Mouse (Mus musculus) liver, embryonic 13.5 days (tissue): Measurements from ENCODE around the gene Mmadhc. TPM values are rescaled to one million over a fixed set of nuclear protein-coding genes. Genes with fewer than 3 reads are reported as not detected.

Source experiments
- ATAC-seq: fragments of 200-750 bp; cut with Nextera tagmentation; 2 replicates; pipeline ENCODE4 v1.8.0; 2017; ENCODE audit warnings: low read depth, mild to moderate bottlenecking, moderate number of reproducible peaks, moderate library complexity
- DNase-seq: peaks from one replicate; pipeline ENCODE4 v3.0.0; 2022
- H3K27ac ChIP-seq: fragments of 300-500 bp; sonication (generic); 2 replicates; pipeline ENCODE4 v1.5.1; 2015; ENCODE audit warnings: moderate library complexity, mild to moderate bottlenecking, inconsistent platforms
- H3K27me3 ChIP-seq: fragments of 300-500 bp; sonication (generic); 2 replicates; pipeline ENCODE4 v1.6.1; 2015; ENCODE audit warnings: mild to moderate bottlenecking, inconsistent platforms
- H3K36me3 ChIP-seq: fragments of 300-500 bp; sonication (generic); 2 replicates; pipeline ENCODE4 v1.6.1; 2015; ENCODE audit warnings: mild to moderate bottlenecking, inconsistent platforms
- H3K4me1 ChIP-seq: fragments of 300-500 bp; sonication (generic); replicated peaks from 2 replicates; pipeline ENCODE4 v1.6.1; 2015; ENCODE audit warnings: inconsistent platforms
- H3K4me2 ChIP-seq: fragments of 300-500 bp; sonication (generic); 2 replicates; pipeline ENCODE4 v1.6.1; 2015; ENCODE audit warnings: inconsistent platforms, mild to moderate bottlenecking, moderate library complexity
- H3K4me3 ChIP-seq: fragments of 300-500 bp; sonication (generic); replicated peaks from 2 replicates; pipeline ENCODE4 v1.5.1; 2015; ENCODE audit warnings: mild to moderate bottlenecking, inconsistent platforms
- H3K9ac ChIP-seq: fragments of 300-500 bp; sonication (generic); 2 replicates; pipeline ENCODE4 v1.6.1; 2015; ENCODE audit warnings: mild to moderate bottlenecking, inconsistent platforms
- H3K9me3 ChIP-seq: fragments of 300-500 bp; sonication (generic); replicated peaks from 2 replicates; pipeline ENCODE4 v1.6.1; 2016; ENCODE audit warnings: inconsistent platforms
- WGBS: fragments of 180-500 bp; shearing (Covaris S2); methylation state at CpG from one replicate; pipeline ENCODE4 v1.1.7; 2015; ENCODE audit not compliant: insufficient replicate concordance; 5-methylcytosine and 5-hydroxymethylcytosine counted together
- polyA plus RNA-seq: library from polyadenylated mRNA; unstranded; fragments of >200 nt; fragmentation: Nextera tagmentation; extraction: Ambion mirVana; gene quantifications from 2 replicates; pipeline ENCODE4 v1.2.1, GENCODE M21; 2015

The Mmadhc gene
- polyA plus RNA-seq, 1 experiment from 2014 or later: 97.8 TPM

DNA sequence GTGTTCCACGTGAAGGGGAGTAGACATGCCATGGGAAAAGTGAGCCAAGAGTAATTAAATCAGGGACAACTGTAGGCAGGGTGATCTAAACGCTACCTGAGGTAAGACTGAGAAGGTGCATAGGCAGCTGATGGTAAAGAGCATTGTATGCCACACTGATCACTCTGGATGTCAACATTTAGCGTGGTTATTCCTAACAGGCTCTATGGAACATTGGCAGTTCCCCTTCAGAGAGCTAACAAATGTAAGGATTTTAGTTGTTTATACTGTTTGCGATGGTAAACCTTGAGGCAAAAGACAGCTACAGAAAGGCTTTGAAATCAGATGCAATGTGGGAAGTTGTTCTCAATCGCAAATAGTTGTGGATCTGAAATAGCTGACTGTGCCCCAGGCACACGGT is 32.5 kb downstream of the Mmadhc start:
- ATAC-seq: no peak
- 58% methylated on average over 6 of the region's 6 CpGs for WGBS
- DNase-seq: no peak
- Histone ChIP-seq H3K4me3 (no peak overlapping the region), H3K27ac (no peak overlapping the region), H3K9ac (no peak overlapping the region), H3K4me1 (no peaks in the 10 kb centered on the region), H3K36me3 (no peaks in the 10 kb centered on the region), H3K9me3 (no peaks in the 10 kb centered on the region), H3K4me2 (no peak overlapping the region), H3K27me3 (no peaks in the 10 kb centered on the region)

- Histone ChIP-seq H3K9ac (no peak overlapping the region), H3K4me3 (no peak overlapping the region), H3K36me3 (no peaks in the 10 kb centered on the region), H3K27ac (no peak overlapping the region), H3K9me3 (no peaks in the 10 kb centered on the region), H3K27me3 (no peaks in the 10 kb centered on the region), H3K4me2 (no peak overlapping the region), H3K4me1 (no peaks in the 10 kb centered on the region)
- 55% methylated on average over 5 of the region's 5 CpGs for WGBS
- ATAC-seq (no peak), DNase-seq (no peak)
These were observed 41.6 kb downstream of the Mmadhc start for GRCm38 (mm10) chr2:50254955-50255354.

- no peak overlapping the region for H3K4me3 ChIP-seq
- H3K9ac ChIP-seq: no peak overlapping the region
- H3K4me2 ChIP-seq: no peak overlapping the region
- DNase-seq: no peak
- no peaks in the 10 kb centered on the region for H3K36me3 ChIP-seq
- no peak overlapping the region for H3K27ac ChIP-seq
- H3K9me3 ChIP-seq: no peaks in the 10 kb centered on the region
- ATAC-seq: no peak
- no peaks in the 10 kb centered on the region for H3K27me3 ChIP-seq
- 45% methylated on average over 3 of the region's 3 CpGs for WGBS
- no peaks in the 10 kb centered on the region for H3K4me1 ChIP-seq
These were observed 48.0 kb downstream of the Mmadhc start for GRCm38 (mm10) chr2:50248551-50248950.

DNA sequence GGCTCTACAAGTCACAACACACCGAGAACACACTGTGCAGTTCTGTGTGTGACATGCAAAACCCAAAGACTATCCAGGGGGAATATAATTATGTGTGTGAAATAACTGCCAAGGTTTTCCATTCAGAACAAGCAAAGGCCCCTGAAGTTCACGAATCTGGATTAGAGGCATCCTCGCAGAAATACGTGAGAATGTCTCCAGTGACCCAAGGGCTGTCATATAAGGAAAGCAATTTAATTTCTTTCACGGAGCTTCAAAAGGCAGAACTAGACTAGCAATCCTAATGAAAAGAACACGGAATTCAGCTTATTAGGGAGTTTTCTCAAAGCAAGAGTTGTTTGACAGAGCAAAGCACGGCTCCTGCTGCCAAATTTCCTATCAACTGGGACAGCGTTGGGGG is 63.1 kb downstream of the Mmadhc start:
- Histone ChIP-seq H3K27me3 (no peaks in the 10 kb centered on the region), H3K4me3 (no peak overlapping the region), H3K9ac (no peak overlapping the region), H3K9me3 (no peaks in the 10 kb centered on the region; the same call in 1 of the 2 replicates), H3K4me1 (no peaks in the 10 kb centered on the region), H3K27ac (no peak overlapping the region), H3K4me2 (no peak overlapping the region), H3K36me3 (no peaks in the 10 kb centered on the region)
- ATAC-seq (no peak), DNase-seq (no peak)
- WGBS: 57% methylated on average over 8 of the region's 8 CpGs

Other genes starting within 250 kb of the Mmadhc start
- gene Lypd6, start 230.4 kb downstream of the Mmadhc start, polyA plus RNA-seq: 0.28 and 0.36 TPM in 2 replicates